Mouse (Mus musculus) lung, adult 2 months (tissue): ENCODE measurements around the gene Gm14632. TPM values are rescaled to one million over a fixed set of nuclear protein-coding genes. Genes with fewer than 3 reads are reported as not detected.
"Not testable (repeated sequence)": the region's sequence is repeated elsewhere in the genome, so short reads cannot be mapped to it uniquely, and the experiment has no call there.

ENCODE experiments used
- DNase-seq: peaks from one replicate; pipeline ENCODE4 v3.0.0; 2022
- H3K4me1 ChIP-seq: fragments of 200-500 bp; 2 replicates; pipeline ENCODE4 v1.6.1; 2011; ENCODE audit warnings: low read length; ENCODE audit not compliant: control insufficient read depth, insufficient read depth
- H3K4me3 ChIP-seq: fragments of 200-500 bp; replicated peaks from 2 replicates; pipeline ENCODE3; 2011; ENCODE audit warnings: low read depth, mild to moderate bottlenecking, control low read depth, low read length; ENCODE audit errors: extremely low read depth
- WGBS: fragments of 180-500 bp; shearing (Covaris S2); methylation state at CpG from one replicate; pipeline ENCODE4 v1.1.7; 2018; 5-methylcytosine and 5-hydroxymethylcytosine counted together
- polyA plus RNA-seq: library from polyadenylated mRNA; depleted of rRNA; stranded (reverse); fragments of >200 nt; gene quantifications from 2 replicates; pipeline ENCODE4 v1.2.3, GENCODE M21; 2012; rRNA removed

The Gm14632 gene
- not detected in 2 replicates for polyA plus RNA-seq

GRCm38 (mm10) chrX:30329472-30329871 is at the start of gene Gm14632:
Gene Gm14632, plus strand, starts transcription at chrX:30329772.
- H3K4me1 ChIP-seq, DNase-seq: not testable (repeated sequence)
- WGBS = 92% methylated on average over 5 of the region's 7 CpGs

More at GRCm38 (mm10) chrX:30329472-30329871, at the start of gene Gm14632:
- not testable (repeated sequence) for H3K4me3 ChIP-seq
